Mouse (Mus musculus) induced T-regulatory cell, adult 2 months (primary cell): ENCODE measurements around the gene Arpc5l.
"Not testable (repeated sequence)": the region's sequence is repeated elsewhere in the genome, so short reads cannot be mapped to it uniquely, and the experiment has no call there.

Source experiments
- DNase-seq: peaks from one replicate; pipeline ENCODE4 v3.0.0-alpha.2; 2012; ENCODE audit warnings: low read depth

Arpc5l gene

DNA sequence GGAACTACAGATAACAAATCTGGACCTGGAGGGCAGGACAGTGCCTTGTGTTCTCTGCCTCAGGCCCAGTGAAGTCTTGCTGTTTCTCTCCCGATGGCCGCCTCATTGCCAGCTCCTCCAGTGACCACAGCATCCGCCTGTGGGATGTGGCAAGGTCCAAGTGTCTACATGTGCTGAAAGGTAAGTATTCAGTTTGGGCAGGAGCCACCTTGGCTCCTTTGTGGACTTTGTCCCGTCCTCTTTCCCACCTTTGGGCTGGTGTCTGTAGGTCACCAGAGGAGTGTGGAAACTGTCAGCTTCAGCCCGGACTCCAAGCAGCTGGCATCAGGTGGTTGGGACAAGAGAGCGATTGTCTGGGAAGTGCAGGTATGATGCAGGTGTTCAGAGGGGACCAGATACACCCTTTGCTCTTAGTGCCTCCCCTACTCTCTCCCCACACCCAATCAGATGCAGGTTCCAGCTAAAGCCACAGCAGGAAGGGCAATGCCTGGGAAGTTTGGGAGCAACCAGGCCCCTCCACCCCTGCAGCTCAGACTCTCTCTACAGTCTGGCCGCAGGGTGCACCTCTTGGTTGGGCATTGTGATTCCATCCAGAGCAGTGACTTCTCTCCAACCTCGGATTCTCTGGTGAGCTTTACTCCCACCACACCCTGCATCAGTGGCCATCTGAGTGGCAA, 5.1 kb upstream of the Arpc5l start:
- no peak for DNase-seq

DNA sequence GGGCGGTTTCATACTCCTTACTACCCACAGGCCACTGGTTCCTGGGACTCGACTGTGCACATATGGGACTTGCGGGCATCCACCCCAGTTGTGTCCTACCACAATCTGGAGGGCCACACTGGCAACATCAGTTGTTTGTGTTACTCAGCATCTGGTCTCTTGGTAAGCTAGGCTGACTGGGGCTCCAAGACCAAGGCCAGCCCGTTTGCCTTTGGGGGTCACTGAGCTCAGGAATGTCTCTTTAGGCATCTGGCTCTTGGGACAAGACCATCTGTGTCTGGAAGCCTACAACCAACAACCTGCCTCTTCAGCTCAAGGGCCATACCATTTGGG, 4.6 kb upstream of the Arpc5l start:
- no peak for DNase-seq

GRCm38 (mm10) chr2:39001866-39002265, 3.3 kb upstream of the Arpc5l start:
- no peak for DNase-seq

DNA sequence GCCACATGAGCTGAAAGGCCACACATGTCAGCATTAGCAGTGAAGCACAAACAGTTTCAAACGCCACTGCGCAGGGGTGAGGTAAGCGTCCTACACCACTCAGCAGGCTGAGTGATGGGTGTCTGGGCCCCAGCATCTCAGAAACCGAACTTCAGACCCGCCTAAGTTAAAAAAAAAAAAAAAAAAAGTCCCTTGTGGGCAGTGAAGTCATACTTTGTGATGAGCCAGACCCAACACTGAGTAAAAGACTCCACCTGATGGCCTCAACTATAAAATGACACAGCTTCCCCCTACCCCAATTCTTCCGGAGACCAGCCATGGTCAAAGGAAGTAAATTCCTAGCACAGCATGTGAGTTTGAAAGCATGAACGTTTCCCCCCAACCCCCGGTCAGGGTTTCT, 2.0 kb upstream of the Arpc5l start:
- peak; percentile 36 for DNase-seq

DNA sequence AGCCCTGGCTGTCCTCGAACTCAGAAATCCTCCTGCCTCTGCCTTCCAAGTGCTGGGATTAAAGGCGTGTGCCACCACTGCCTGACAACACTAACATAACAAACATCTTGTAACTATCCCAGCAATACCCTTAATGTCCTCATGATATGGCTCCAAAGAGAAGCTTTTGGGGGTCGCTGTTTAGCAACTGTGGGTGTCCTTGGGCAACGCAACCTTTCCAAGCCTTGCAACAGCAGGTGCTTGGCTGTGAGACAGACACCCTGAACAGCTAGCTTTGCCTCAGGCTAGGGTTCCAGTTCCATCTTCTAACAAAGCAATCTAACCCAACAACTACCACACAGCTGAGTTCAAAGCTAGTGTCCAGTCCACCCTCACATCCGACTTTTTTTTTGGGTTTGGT, 1.6 kb upstream of the Arpc5l start:
- no peak for DNase-seq

GRCm38 (mm10) chr2:39004372-39004771, 776 bp upstream of the Arpc5l start:
- peak; percentile 75 for DNase-seq

- DNase-seq: peak; percentile 80
These were observed 479 bp downstream of the Arpc5l start, which contains the start of gene Rpl35 for GRCm38 (mm10) chr2:39005574-39006079. Rpl35 (minus strand) TSS chr2:39005624.

GRCm38 (mm10) chr2:39006149-39006730, 1.1 kb downstream of the Arpc5l start:
- no peak for DNase-seq

DNA sequence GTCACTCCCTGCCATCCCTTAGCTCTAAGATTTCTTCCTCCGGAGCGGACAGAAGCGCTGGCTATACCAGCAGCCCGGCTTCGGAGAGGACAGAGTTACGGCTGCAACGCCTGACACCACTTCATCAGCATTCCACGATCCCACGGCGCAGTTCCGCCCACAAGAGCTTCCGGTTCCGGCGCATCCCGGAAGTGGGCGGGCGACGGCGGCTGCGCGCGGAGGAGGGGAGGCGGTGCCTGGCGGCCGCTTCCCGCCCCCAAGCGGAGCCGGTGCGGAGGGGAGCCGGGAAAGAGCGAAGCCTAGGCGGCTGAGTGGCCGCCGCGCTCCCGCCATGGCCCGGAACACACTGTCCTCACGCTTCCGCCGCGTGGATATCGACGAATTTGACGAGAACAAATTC, 2.7 kb downstream of the Arpc5l start:
- DNase-seq: peak; percentile 96

- DNase-seq: no peak
These were observed 3.3 kb downstream of the Arpc5l start for GRCm38 (mm10) chr2:39008350-39008851.

DNA sequence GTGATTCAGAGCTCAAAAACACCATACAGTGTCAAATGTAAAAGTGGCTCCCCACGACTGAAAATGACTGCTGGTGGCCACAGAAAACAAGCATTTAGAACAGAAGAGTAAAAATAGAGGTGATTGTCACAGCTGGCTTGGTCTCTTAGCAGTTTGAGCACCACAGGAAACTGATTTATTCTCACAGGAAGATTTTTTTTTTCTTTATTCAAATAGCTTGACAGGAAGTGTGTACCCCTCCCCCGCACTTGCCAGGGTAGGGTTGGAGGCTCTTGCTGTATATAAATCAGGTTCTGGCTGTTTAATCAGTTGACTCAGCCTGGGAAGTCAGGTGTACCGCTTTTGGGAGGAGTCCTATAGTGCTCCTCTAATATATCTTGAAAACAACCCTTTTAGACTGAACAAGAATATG, 3.8 kb downstream of the Arpc5l start:
- DNase-seq: peak; percentile 90

DNA sequence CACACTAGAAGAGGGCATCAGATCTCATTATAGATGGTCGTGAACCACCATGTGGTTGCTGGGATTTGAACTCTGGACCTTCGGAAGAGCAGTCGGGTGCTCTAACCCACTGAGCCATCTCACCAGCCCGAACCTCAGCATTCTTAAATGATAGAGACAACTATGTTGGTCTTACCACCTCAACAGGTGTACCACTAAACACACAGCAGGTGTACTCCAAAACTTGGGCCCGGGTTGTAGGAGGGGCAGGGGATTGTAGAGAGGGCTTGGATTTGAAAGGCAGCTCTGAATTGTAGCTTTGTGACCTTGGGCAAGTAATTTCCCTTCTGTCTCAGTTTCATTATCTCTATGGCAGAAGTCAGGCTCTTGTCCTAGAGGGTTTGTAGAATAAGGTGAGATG, 5.0 kb downstream of the Arpc5l start:
- not testable (repeated sequence) for DNase-seq

- DNase-seq: no peak
These were observed 6.1 kb downstream of the Arpc5l start for GRCm38 (mm10) chr2:39011264-39011663.

- no peak for DNase-seq
These were observed 6.8 kb downstream of the Arpc5l start for GRCm38 (mm10) chr2:39011971-39012370.

DNA sequence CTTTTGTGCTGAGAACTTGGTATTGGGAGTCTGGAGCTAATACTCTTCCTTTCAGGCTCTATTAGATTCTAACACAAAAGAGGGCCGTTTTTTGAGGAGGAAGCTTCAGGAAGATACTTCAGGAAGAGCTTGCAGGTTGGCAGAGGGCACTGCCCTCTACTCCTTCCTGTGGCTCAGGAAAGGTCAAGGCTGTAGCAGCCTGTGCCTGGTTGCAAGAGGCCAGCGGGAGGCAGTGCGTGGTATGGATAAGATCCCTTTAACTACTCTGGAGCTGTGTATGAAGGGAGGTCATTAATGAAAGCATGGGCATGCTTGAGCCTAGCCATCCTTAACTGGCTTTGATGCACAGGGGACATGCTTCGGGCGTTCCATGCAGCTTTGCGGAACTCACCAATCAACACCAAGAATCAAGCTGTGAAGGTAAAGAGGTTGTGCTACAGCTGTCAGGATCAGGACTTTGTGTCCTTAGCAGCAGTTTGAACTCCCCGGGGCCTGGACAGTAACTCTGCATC, 7.7 kb downstream of the Arpc5l start:
- DNase-seq: no peak

- DNase-seq: no peak
These were observed 11.4 kb downstream of the Arpc5l start for GRCm38 (mm10) chr2:39016581-39016980.

DNA sequence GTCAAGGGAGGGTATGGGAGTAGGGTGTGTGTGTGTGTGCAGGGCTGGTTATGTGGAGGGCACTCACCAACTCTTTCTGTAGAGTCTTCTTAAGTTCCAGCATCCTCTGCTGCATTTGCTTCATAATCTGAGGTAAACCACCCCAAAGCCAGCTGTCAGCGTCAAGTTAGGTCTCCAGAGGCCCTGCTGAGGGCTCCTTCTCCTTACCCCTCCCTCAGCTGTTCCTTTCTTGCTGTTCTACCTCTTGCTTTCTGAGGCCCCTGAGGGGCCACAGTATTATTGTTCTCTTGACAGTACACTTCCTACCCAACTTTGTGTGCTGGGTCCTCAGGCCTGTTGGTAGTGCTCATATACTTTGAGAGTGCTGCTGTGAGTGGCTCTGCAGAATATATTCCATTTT, 14.9 kb downstream of the Arpc5l start:
- no peak for DNase-seq

GRCm38 (mm10) chr2:39031611-39032010, 26.5 kb downstream of the Arpc5l start:
- DNase-seq: no peak

GRCm38 (mm10) chr2:39040215-39040614, 35.1 kb downstream of the Arpc5l start:
- DNase-seq: no peak

- no peak for DNase-seq
These were observed 43.4 kb downstream of the Arpc5l start for GRCm38 (mm10) chr2:39048515-39048914.

GRCm38 (mm10) chr2:39064687-39065399, 59.7 kb downstream of the Arpc5l start:
- no peak for DNase-seq
